Mouse (Mus musculus): ENCODE data around the gene Pop5. TPM values are rescaled to one million over a fixed set of nuclear protein-coding genes. Genes with fewer than 3 reads are reported as not detected.
A peak's percentile ranks its signal among the peaks of the same experiment; 100 is the strongest.

The Pop5 gene
- polyA plus RNA-seq, 1 experiment from 2014 or later: 128 TPM

- Histone ChIP-seq H3K36me3 (no peaks in the 10 kb centered on the region), H3K9me3 (no peaks in the 10 kb centered on the region), H3K4me2 (replicated peaks) (peak overlapping the region; percentile 60), H3K27me3 (replicated peaks) (0 out of 2 replicates have a peak, but pooled peaks cover 6% of the 10 kb centered on the region), H3K4me1 (replicated peaks) (0 out of 2 replicates have a peak, but pooled peaks cover 12% of the 10 kb centered on the region), H3K9ac (no peak overlapping the region), H3K4me3 (replicated peaks) (peak overlapping the region; percentile 23), H3K27ac (no peak overlapping the region)
- WGBS: 10% methylated on average over 23 of the region's 23 CpGs
- ATAC-seq: peak; percentile 53
Measured at GRCm38 (mm10) chr5:115203735-115204561, 31.7 kb upstream of the Pop5 start.

GRCm38 (mm10) chr5:115204562-115205311, 30.9 kb upstream of the Pop5 start:
- Histone ChIP-seq H3K27me3 (replicated peaks) (0 out of 2 replicates have a peak, but pooled peaks cover 6% of the 10 kb centered on the region), H3K4me2 (replicated peaks) (peak overlapping the region; percentile 60), H3K4me1 (replicated peaks) (0 out of 2 replicates have a peak, but pooled peaks cover 12% of the 10 kb centered on the region), H3K9ac (peak overlapping the region; percentile 6; the same call in 1 of the 2 replicates), H3K9me3 (no peaks in the 10 kb centered on the region), H3K36me3 (no peaks in the 10 kb centered on the region), H3K27ac (no peak overlapping the region), H3K4me3 (replicated peaks) (peak overlapping the region; percentile 23)
- WGBS: 3% methylated on average over 31 of the region's 31 CpGs
- ATAC-seq: peak; percentile 71; the same call in 1 of the 2 replicates

GRCm38 (mm10) chr5:115207244-115207643, 28.4 kb upstream of the Pop5 start:
- ATAC-seq: no peak
- WGBS: 58% methylated on average over 5 of the region's 5 CpGs

GRCm38 (mm10) chr5:115207892-115208291, 27.7 kb upstream of the Pop5 start:
- no peak overlapping the region for H3K4me3 ChIP-seq (replicated peaks)
- no peaks in the 10 kb centered on the region for H3K9me3 ChIP-seq
- H3K4me2 ChIP-seq (replicated peaks): no peak overlapping the region
- H3K4me1 ChIP-seq (replicated peaks): 0 out of 2 replicates have a peak, but pooled peaks cover 12% of the 10 kb centered on the region
- no peaks in the 10 kb centered on the region for H3K36me3 ChIP-seq
- H3K27ac ChIP-seq: no peak overlapping the region
- 18% methylated on average over 9 of the region's 16 CpGs for WGBS
- no peak overlapping the region for H3K9ac ChIP-seq
- ATAC-seq: no peak
- 0 out of 2 replicates have a peak, but pooled peaks cover 6% of the 10 kb centered on the region for H3K27me3 ChIP-seq (replicated peaks)

More at GRCm38 (mm10) chr5:115207244-115207643, 28.4 kb upstream of the Pop5 start:
- Histone ChIP-seq H3K4me1 (replicated peaks) (0 out of 2 replicates have a peak, but pooled peaks cover 12% of the 10 kb centered on the region), H3K4me3 (replicated peaks) (no peak overlapping the region), H3K4me2 (replicated peaks) (no peak overlapping the region), H3K9ac (no peak overlapping the region), H3K27ac (no peak overlapping the region), H3K27me3 (replicated peaks) (0 out of 2 replicates have a peak, but pooled peaks cover 6% of the 10 kb centered on the region), H3K9me3 (no peaks in the 10 kb centered on the region), H3K36me3 (no peaks in the 10 kb centered on the region)

- Histone ChIP-seq H3K4me3 (replicated peaks) (no peak overlapping the region), H3K4me1 (replicated peaks) (0 out of 2 replicates have a peak, but pooled peaks cover 12% of the 10 kb centered on the region), H3K27ac (no peak overlapping the region), H3K4me2 (replicated peaks) (no peak overlapping the region), H3K27me3 (replicated peaks) (0 out of 2 replicates have a peak, but pooled peaks cover 8% of the 10 kb centered on the region), H3K9me3 (no peaks in the 10 kb centered on the region), H3K9ac (no peak overlapping the region), H3K36me3 (no peaks in the 10 kb centered on the region)
- WGBS: 60% methylated on average over 5 of the region's 5 CpGs
- no peak for ATAC-seq
Measured at GRCm38 (mm10) chr5:115208601-115209000, 27.0 kb upstream of the Pop5 start.

- Histone ChIP-seq H3K36me3 (no peaks in the 10 kb centered on the region), H3K4me2 (replicated peaks) (no peak overlapping the region), H3K4me3 (replicated peaks) (no peak overlapping the region), H3K27me3 (replicated peaks) (peaks cover 7% of the 10 kb centered on the region; the same call in 1 of the 2 replicates), H3K9me3 (no peaks in the 10 kb centered on the region), H3K9ac (no peak overlapping the region), H3K4me1 (replicated peaks) (no peaks in the 10 kb centered on the region; the same call in 1 of the 2 replicates), H3K27ac (no peak overlapping the region)
- ATAC-seq: no peak
- 11% methylated on average over 1 of the region's 1 CpGs for WGBS
Measured at GRCm38 (mm10) chr5:115210380-115210779, 25.3 kb upstream of the Pop5 start.

- Histone ChIP-seq H3K27ac (no peak overlapping the region), H3K36me3 (no peaks in the 10 kb centered on the region), H3K27me3 (replicated peaks) (peaks cover 14% of the 10 kb centered on the region), H3K9ac (no peak overlapping the region), H3K4me2 (replicated peaks) (no peak overlapping the region), H3K4me3 (replicated peaks) (no peak overlapping the region), H3K9me3 (no peaks in the 10 kb centered on the region), H3K4me1 (replicated peaks) (no peaks in the 10 kb centered on the region; the same call in 1 of the 2 replicates)
- WGBS: 75% methylated on average over 9 of the region's 9 CpGs
- ATAC-seq: no peak
Measured at GRCm38 (mm10) chr5:115212451-115212850, 23.2 kb upstream of the Pop5 start.

GRCm38 (mm10) chr5:115212861-115213260, 22.8 kb upstream of the Pop5 start:
- Histone ChIP-seq H3K36me3 (no peaks in the 10 kb centered on the region), H3K4me1 (replicated peaks) (no peaks in the 10 kb centered on the region; the same call in 1 of the 2 replicates), H3K4me3 (replicated peaks) (no peak overlapping the region), H3K27me3 (replicated peaks) (peaks cover 14% of the 10 kb centered on the region), H3K9ac (no peak overlapping the region), H3K4me2 (replicated peaks) (no peak overlapping the region), H3K27ac (no peak overlapping the region), H3K9me3 (no peaks in the 10 kb centered on the region)
- WGBS: 56% methylated on average over 4 of the region's 4 CpGs
- ATAC-seq: no peak

GRCm38 (mm10) chr5:115214864-115215263, 20.8 kb upstream of the Pop5 start:
- no peaks in the 10 kb centered on the region for H3K9me3 ChIP-seq
- H3K4me1 ChIP-seq (replicated peaks): no peaks in the 10 kb centered on the region; the same call in 1 of the 2 replicates
- H3K27me3 ChIP-seq (replicated peaks): peaks cover 14% of the 10 kb centered on the region
- WGBS: 1% methylated on average over 16 of the region's 17 CpGs
- H3K4me2 ChIP-seq (replicated peaks): peak overlapping the region; percentile 80
- peak overlapping the region; percentile 38 for H3K4me3 ChIP-seq (replicated peaks)
- peak; percentile 41; the same call in 1 of the 2 replicates for ATAC-seq
- no peak overlapping the region for H3K27ac ChIP-seq
- H3K36me3 ChIP-seq: no peaks in the 10 kb centered on the region
- peak overlapping the region; percentile 39; the same call in 1 of the 2 replicates for H3K9ac ChIP-seq

GRCm38 (mm10) chr5:115215273-115216185, 20.1 kb upstream of the Pop5 start:
- Histone ChIP-seq H3K4me2 (replicated peaks) (peak overlapping the region; percentile 80), H3K9ac (no peak overlapping the region), H3K27me3 (replicated peaks) (peaks cover 14% of the 10 kb centered on the region), H3K27ac (no peak overlapping the region), H3K9me3 (no peaks in the 10 kb centered on the region), H3K4me1 (replicated peaks) (no peaks in the 10 kb centered on the region; the same call in 1 of the 2 replicates), H3K4me3 (replicated peaks) (peak overlapping the region; percentile 38), H3K36me3 (no peaks in the 10 kb centered on the region)
- ATAC-seq: no peak
- 30% methylated on average over 27 of the region's 27 CpGs for WGBS

GRCm38 (mm10) chr5:115217998-115218397, 17.6 kb upstream of the Pop5 start:
- no peaks in the 10 kb centered on the region for H3K9me3 ChIP-seq
- no peaks in the 10 kb centered on the region; the same call in 1 of the 2 replicates for H3K4me1 ChIP-seq (replicated peaks)
- no peak overlapping the region for H3K4me3 ChIP-seq (replicated peaks)
- no peaks in the 10 kb centered on the region for H3K36me3 ChIP-seq
- peaks cover 14% of the 10 kb centered on the region for H3K27me3 ChIP-seq (replicated peaks)
- H3K9ac ChIP-seq: no peak overlapping the region
- WGBS: 89% methylated on average over 12 of the region's 12 CpGs
- ATAC-seq: no peak
- no peak overlapping the region for H3K4me2 ChIP-seq (replicated peaks)
- H3K27ac ChIP-seq: no peak overlapping the region

Measured in intestine, embryonic 15.5 days (tissue).